Mouse (Mus musculus): ENCODE measurements around the gene Apbb1. TPM values are rescaled to one million over a fixed set of nuclear protein-coding genes. Genes with fewer than 3 reads are reported as not detected.

The Apbb1 gene
- polyA plus RNA-seq (2017; shearing (Covaris generic)): 10 to 100 TPM in 1 of 2 experiments, 1 to 10 TPM in 1; 7.5 to 10.2 TPM

DNA sequence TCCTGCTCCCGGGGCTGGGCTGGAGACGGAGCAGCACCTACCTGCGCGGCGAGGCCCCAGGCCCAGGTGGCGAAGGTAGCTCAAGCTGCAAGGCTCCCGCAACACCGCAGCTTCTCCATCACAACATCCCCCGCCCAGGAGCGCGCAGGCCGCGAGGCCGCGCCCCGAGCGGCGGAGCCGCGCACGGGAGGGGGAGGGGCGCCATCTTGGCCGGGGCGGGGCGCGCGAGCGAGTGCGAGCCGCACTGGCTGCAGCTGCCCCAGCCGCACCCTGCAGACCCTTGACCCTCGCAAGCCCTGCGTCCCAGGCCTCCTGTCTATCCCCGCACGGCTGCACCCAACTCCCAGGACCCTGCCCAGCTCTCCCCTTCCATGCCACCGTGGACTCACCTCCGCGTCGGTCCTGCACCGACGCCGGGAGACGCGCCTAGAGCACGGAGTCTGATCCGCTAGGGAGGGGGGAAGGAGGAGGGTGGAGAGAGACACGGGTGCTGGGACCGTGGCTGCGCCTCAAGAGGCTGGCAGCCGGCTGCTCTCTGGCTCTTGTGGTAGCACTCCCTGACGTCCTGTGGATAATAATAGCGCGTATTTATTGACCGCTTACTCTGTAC lies at the start of gene Apbb1:
Apbb1 (minus strand) TSS at position 560 of the 610 bp plus-strand sequence.
- ATAC-seq: peak; percentile 85

DNA sequence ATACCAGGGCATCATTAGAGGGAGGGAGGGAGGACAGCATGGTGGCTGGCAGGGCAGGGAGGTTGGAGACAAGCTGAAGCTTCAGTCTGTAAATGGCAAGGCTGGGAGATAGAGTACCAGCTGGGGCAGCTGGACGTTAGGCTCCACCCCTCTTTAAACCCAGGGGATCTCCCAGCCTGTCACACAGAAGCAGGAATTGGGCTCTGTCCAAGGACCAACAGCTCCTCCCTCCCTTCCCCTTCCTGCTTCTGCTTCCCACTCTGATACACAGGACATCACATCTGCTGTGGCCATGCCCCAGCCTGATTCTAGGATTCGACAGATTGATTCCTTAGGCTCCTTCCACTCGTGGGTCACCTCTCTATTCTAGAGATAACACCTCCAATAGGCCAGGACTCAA lies 47.2 kb upstream of the Apbb1 start:
- ATAC-seq: no peak

DNA sequence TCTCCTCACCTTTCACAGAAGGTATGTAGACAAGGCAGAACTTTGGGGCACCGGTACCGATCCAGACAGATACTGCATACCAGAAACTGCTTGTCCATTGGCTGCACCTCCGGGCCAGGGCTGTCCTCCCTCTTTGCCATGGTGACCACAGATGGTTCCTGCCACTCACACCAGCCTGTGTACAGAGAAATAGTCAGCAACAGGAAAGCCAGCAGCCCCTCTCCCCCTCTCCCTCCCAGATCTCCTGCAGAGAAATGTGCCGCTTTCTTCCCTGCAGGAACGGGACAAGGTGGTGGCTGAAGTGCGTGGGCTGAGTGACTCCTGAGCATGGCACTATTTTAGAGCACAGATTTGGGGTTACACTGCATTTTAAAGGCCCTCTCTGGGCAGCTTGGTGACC lies 43.9 kb upstream of the Apbb1 start:
- no peak for ATAC-seq

DNA sequence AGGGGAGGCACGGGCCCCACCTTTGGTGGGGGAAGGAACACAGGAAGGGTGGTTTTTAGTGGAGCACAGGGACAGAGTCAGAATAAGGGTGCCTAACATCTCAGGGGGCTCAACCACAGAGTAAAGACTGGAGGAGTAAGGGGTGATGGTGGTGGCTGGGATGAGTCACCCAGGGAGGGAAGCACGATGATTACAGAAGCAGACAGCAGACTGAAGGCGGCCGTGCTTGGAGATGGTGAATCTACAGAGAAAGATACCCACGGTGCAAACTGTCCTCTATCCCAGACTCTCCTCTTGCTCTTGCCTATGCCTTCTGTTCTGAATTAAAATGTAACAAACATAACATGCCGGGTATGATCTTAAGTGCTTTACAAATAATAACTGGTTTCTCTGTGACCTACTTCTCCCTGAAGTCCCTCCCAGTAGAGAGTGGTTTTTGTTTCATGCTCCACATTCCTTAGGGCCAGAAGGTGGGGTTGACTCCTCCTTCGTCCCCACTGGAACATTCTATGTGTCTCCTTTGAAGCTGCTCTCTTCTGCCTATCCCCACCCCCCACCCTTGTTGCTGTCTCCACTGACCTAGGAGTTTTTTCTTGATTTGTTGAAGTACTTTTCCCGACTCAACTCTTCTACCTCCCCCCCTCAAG lies 40.3 kb upstream of the Apbb1 start:
- ATAC-seq: no peak

DNA sequence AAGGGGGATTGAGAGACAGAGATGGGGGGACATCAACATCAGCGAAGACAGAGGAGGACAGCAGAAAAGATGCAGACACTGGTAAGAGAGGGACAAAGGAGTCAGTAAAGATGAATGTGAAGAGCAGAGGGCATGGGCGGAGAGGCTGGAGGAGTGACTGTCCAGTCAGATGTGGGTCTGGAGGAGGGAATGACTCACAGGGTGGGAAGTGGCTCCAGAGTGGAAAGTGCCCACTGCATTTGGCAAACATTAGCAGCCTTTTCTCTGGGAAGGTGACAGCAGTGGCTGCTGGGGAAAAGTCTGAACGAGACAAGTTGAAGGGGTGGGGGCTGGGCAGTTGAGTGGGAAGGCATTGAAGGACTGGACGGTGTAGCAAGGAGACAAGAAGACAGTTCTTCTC lies 39.6 kb upstream of the Apbb1 start:
- ATAC-seq: no peak

DNA sequence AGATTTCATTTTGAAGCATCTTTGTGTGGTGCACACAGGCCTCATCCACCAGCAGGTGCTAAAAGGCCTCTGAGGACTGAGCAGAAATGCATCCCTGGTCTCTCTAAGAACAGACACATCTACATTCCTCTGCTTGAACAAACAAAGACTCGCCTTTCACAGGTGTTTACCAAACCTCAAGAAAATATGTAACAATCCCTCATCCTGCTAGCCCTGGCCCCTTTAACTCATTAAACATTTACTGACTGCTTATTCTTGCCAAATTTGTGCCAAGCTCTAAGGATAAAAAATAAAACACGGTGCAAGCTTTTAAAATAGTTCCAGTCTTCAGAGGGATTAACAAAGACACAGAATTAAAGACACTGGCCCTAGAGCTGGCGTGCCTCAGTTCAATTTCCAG lies 38.2 kb upstream of the Apbb1 start:
- ATAC-seq: no peak

DNA sequence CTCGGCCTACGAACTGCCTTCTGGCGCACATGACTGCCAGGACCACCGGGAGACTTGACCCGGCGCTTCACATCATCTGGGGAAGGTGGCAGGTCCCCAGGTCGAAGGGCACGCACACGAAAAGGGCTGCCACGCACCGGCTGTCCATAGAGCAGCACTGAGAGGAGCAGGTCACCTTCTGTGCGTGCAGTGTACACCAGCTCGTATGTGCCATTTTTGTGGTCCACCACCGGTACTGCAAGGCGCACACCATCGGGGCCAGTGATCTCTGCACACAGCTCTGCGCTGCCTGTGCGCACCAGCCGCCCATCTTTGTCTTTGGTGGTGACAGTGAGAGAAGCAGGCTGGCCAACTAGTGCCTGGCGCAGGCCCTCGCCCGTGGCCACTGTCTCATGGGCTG lies 36.4 kb upstream of the Apbb1 start:
- no peak for ATAC-seq

DNA sequence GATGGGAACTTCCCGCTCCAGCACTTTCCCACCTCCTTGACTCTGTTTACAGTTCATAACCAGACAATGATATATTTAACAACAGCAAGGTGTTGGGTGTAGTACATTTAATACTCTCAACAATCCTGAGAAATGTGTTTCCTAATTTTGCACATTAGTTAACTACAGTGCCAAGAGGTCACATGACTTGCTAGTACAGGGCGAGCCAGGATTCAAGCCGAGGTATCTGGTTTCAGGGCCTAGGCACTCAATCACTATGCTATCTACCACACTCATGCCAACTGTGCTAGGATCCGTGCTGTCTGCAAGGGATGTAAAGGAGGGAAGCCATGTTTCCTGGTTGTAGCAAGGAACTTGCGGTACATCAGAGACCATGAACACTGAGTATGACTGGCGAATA lies 35.1 kb upstream of the Apbb1 start:
- ATAC-seq: no peak

DNA sequence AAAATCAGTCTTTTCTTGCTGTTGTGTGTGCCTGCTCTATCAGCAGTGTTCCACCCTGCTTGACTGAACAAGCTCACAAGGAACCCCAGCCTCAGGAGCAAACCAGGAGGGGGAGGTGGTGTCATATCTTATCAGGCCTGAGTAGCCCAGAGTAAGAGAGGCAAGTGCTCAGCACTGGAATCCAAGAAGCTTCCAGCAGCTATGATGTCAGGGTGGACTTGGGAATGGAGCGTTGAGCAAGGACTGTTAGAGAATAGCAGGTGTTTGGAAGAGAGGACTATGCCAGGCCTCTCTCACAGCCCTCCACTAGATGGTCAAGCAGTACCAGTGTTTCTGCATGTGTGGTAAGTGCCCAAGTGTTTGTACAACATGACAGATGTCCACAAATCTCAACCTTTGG lies 34.3 kb upstream of the Apbb1 start:
- no peak for ATAC-seq

DNA sequence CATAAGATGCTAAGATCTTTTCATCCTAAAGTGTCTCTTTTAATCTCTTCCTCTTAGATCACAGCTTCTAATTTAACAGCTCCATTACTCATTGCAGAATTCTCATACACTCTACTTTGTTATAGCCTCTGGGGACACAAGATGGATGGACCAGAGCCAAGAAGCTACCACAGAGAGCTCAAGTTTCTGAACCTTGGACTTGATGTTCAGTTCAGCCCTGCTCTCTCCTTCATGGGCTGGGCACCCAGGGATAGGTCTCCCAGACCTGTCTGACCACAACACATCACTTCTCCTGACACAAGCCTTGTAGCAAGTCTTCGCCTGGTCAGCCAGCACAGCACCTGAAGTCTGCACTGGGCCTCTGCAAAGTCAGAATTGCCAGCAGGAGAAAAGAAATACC lies 32.9 kb upstream of the Apbb1 start:
- ATAC-seq: no peak

DNA sequence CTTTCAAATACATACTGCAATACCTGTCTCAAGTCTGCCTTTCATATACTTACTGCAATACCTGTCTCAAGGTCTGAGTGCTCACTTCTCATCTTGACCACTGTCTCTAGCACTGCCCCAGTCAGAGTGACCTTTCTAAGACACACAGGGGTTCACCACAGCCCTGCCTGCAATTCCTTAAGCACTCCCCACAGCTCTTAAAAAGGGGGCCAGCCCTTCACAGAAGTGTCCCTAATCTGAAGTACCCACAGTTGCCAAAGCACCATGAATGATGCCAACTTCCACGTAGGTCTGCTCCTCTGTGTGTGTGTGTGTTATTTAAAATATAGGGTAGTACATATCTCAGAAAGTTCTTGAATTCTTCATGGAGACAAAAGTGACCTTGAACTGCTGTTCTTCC lies 30.3 kb upstream of the Apbb1 start:
- ATAC-seq: no peak

DNA sequence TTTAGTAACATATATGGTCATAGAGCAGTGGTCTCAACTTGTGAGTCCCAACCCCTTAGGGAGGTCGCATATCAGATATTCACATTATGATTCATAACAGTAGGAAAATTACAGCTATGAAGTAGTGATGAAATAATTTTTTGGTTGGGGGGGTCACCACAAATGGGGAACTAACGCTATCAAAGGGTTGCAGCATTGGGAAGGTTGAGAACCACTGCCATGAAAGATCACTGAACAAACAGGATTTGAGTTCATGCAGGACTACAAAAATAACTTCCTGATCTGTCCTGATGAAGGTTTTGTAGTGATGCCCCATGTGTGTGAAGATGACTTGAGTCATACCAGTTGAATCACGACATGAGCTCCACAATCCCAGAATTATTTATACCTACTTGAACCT lies 27.0 kb upstream of the Apbb1 start:
- ATAC-seq: no peak

DNA sequence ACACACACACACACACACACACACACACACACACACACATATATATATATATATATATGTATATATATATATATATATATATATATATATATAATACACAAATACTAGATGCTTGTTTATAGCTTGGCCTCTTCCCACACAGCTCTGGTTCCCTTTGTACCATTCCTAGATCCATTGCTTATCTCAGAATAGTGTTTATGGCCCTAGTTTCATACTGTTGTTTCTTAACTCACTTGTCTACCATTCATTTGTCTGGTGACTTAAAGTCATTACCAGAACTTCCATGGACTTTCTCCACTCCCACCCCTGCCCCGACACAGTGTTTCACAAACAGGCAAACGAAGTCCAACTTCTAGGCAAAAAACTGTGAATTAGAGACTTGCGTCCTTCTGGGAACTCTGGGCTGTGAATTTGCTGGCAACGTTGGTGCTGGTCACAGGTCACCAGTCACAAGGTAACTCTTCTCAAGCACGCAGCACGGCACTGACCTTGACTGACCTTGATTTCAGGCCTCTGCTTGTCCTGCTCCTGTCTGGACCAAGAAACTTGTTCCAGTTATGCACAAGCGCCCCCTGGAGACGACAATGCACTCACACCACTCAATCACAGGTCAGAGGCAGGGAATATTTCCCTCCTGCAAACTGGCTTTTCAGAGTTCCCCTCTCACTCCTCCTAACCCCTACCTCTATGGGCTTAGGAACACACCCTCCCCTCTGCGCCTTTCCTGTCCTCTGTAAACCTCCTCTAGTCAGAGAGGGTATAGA lies 21.6 kb upstream of the Apbb1 start:
- ATAC-seq: no peak

DNA sequence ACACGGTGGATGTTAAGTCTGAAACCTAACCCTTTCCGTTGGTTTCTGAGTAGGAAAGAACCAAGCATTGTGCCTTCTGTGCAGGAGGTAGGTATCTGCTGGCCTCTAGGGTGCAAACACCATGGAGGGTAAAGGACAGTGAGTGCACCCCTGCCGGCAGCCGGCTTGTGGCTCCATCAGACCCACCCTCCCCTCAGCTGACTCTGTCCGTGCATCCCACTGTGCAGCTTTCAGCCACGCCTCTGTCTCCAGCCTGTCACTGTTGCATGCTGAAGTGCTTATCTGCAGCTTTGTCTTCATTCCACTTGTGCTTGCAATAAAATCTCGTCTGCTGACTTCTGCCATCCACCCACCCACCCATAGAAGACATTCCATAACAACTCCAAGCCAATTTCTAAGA lies 8.6 kb upstream of the Apbb1 start:
- no peak for ATAC-seq

DNA sequence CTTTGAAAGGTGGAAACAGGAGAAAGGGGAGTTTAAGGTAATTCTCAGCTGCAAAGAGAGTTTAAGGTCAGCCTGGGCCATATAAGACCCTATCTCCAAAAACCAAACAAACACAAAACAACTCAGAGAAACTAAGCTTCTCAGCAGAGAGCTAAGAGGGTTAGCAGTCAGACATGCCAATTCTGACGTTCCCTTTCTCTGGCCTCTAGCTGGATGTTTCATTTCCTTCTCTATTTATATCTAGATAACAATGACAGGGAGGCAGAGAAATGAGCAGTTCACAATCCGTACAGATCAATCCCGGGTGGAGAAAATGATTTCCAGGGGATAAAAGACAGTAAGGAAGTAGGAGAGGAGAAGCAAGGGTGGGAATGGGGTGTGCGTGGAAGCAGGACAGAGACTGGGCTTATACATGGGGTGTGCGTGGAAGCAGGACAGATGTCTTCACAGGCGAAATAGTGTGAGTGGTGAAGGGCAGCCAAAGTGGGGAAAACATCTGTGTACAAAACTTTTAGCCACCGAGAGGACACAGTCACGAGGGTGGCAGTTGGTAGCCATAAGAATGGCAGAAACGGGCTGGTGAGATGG lies 7.0 kb upstream of the Apbb1 start:
- no peak for ATAC-seq

DNA sequence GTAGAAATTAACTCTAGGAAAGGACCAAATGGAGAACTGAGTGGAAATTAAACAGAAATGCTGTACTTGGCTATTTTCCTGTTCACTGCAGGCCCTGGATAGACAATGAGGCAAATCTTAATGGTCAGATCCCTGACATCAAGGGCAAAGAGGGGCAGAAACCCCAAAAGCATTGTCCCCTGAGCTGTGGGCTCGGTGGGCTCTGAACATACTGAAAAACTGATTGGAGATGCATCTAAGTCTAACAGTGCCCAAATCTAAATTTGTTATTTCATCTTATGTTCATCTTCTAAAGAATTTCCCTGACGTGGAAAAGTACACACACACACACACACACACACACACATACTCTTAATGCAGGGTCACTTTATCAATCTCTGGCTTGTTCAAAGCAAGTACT lies 506 bp upstream of the Apbb1 start:
- ATAC-seq: no peak

DNA sequence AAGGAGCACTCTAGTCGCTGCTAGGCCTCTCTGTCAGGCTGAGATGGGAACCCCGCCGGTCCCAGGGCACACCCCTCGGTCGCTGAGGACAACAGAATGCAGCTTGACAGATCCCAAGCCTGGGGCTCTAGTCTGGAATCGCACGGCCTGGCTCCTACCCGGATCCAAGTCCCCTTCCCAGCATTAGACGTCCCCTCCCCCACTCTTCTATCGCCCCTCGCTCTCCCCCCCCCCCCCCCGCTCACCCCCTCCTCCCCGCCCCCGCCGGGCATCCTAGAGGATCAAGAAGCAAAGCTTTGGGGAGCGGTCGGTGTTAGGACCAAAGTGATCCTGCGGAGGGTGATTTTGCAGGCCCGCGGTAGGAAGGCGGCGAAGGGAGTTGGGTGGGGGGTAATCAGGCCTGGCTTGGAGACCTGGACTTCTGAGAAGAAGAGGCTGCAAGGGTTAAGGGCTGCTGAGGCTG lies 795 bp downstream of the Apbb1 start:
- peak; percentile 6 for ATAC-seq

DNA sequence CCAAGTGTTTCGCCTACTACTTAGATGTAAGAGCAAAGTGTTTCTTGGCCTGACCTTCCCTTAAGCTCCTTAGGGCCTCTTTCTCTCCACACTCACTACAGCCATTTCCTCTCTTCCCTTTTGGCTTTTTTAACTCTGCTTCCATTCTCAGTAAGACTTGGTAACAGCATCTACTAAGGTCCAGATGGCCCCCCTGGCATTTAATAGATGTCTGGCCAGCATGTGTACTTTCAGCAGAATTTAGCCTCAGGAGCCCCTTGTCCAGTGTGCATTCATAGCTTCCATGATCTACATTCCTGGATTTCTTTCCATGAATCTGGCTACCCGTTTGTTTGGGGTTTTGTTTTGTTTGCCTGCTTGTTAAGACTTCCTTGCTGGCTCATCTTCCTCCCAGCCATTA lies 3.0 kb downstream of the Apbb1 start:
- ATAC-seq: no peak

DNA sequence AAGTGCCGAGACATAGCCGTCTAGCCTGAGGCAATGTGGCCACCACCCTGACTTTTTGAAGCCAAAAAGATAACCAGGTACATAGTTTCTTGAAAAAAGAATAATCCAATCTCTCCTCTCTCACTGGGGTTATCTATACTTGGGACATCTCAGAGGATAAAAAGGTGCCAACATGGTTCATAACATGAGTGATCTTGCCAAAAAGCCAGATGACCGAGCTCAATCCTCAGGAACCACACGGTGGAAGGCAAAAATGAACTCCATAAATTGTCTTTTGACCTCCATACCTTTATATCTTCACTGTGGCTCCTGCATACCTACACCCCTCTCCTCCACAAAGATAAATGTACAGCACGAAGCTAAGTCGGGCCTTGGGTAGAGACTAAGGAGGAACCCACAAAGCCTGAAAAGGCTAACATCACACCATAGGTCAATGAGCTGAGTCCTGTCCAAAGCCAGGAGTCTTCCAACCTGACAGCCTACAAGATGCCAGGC lies 4.0 kb downstream of the Apbb1 start:
- no peak for ATAC-seq

DNA sequence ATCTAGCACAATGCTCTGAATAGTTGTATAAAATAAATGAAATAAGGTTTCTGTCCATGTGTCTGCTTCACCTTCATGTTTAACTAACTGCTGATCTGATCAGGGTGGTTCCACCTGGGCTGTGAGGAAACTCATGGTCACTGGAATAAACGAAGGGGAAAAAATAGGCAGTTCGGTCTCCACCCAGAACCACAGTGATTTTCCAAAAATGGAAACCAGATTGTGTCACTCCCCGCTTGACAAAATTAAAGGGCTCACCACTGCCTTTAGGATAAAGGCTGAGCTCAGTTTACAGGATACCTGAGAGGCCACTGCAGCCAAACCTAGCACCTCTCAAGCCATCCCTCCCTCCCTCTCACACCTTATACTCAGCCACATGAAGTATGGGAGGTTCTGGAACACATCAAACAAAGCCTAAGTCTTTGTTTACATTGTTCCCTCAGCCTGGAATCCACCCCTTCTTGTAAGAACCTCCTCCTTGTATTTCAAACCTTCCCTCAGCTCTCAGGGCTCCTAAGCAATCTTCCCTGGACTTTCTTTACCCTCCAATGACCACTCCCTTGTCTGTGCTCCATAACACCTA lies 5.2 kb downstream of the Apbb1 start:
- ATAC-seq: no peak

DNA sequence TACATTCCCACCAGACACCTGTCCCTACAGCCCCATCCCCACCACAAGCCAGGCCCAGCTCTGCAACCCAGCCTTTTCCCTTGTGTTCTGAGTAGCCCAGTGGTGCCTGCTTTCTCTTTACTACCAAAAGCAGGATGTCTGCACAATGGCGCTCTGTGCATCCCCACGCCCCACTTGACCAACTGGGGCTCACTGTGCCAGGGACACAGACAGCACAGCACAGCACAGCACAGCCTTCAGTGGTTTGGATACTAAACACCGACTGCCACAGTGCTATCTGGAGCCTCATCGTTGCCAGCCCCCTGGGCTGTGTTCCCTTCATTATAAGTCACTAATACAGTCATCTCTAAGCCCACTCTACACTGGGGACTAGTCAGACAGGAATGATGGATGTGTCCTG lies 6.9 kb downstream of the Apbb1 start:
- ATAC-seq: no peak

DNA sequence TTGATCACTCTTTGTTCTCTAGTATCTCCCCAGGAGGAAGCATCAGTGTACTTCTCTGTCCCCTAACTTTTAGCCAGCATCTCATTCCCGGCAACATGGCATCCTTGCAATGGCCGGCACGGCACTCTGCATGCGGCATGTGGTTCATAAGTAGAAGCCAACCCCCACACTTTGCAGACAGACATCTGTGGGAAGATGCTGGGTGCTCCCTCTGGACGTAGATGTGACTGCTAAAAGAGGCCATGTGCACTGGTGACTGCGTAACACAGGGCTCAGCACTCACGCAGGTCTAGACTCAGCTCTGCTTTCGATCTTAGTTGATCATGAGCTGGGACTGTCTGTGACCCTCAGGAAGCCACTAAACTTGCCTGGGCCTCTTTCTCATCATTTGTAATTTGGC lies 8.5 kb downstream of the Apbb1 start:
- no peak for ATAC-seq

DNA sequence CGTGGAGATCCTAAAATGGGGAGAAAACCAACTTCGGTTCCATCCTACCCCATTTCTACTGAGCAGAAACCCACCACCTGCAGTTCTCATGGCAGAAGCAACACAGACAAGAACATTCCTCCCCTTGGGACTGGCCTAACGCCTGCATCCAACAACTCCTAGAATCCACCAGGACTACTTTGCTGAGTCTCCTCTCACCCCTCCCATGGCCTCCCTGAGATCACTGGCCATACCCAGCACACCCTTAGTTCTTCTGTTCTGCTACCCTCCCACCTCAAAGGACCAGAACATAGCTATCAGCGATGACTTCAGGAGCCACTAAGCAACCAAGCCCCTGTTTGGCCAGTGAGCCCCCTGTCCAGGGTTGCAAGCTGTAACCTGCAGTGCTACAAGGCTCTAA lies 10.7 kb downstream of the Apbb1 start:
- ATAC-seq: no peak

All from CD4-positive, CD25-positive, alpha-beta regulatory T cell, adult 4 months (primary cell).